Mouse (Mus musculus): ENCODE data around the gene Trp53bp2.

- TF ChIP-seq CTCF (IDR thresholded peaks at IDR 0.05; ENCODE audit: low read depth, low read length), result no peak
- no peak for TF ChIP-seq POLR2A (IDR thresholded peaks at IDR 0.05; ENCODE audit: borderline replicate concordance, low read depth, low read length)
Observed at GRCm38 (mm10) chr1:182478935-182479334, 70.0 kb downstream of the Trp53bp2 start.
